In genomic region chr19:57136228-57136627, GRCm38 (mm10) we compare ENCODE assay signal across 8 mouse cellular contexts.
DNase-seq lines count a peak whose midpoint lies in the region; ATAC-seq lines count a peak whose summit lies in the region.

No protein-coding gene starts in this region.

- DNase-seq in CD4-positive helper T cell, adult 2 months (ENCODE audit: low read depth, low spot score), result peak; percentile 82
- DNase-seq in MEL-GATA-1-ER (ENCODE audit: extremely low read depth, low read depth), result peak; percentile 50
- DNase-seq in cerebellum, adult 9-10 months, result peak; percentile 83
- peak; percentile 77 for DNase-seq in gastrocnemius, adult 18-20 months (ENCODE audit: low spot score)
- DNase-seq in lung, postnatal 36 days, result peak; percentile 93
- DNase-seq in spleen, adult 12 weeks (ENCODE audit: low spot score), result peak; percentile 42
- DNase-seq in right cerebral cortex, postnatal 36 days (ENCODE audit: low spot score in 2 of 2), result no peak

- no peaks in the 10 kb centered on the region for H3K36me3 ChIP-seq in kidney, embryonic 14.5 days (ENCODE audit: control insufficient read depth, insufficient read depth, low read length)

- 0 out of 2 replicates have a peak, but pooled peaks cover 3% of the 10 kb centered on the region for H3K27me3 ChIP-seq in kidney, embryonic 14.5 days (ENCODE audit: control insufficient read depth, insufficient read depth, low read length)

- ATAC-seq in kidney, embryonic 14.5 days (ENCODE audit: low FRiP score, low TSS enrichment), result 0 out of 2 replicates have a peak, but pooled peaks have one; percentile 44

- no peak overlapping the region for H3K27ac ChIP-seq in kidney, embryonic 14.5 days (ENCODE audit: low read depth, low read length)

- no peak overlapping the region for H3K9ac ChIP-seq in kidney, embryonic 14.5 days (ENCODE audit: low read depth, low read length)

- no peak overlapping the region for H3K4me3 ChIP-seq in kidney, embryonic 14.5 days (ENCODE audit: low read length)

- WGBS in kidney, embryonic 14.5 days, result 59% methylated on average over 7 of the region's 7 CpGs

- H3K4me1 ChIP-seq in kidney, embryonic 14.5 days (ENCODE audit: control insufficient read depth, insufficient read depth, low read length), result peaks cover 8% of the 10 kb centered on the region

- no peak overlapping the region for H3K4me2 ChIP-seq in kidney, embryonic 14.5 days (replicated peaks; ENCODE audit: low read depth, low read length)

- no peaks in the 10 kb centered on the region for H3K9me3 ChIP-seq in kidney, embryonic 14.5 days (ENCODE audit: control insufficient read depth, low read length)

Comparison
In these comparisons a context has a peak if more than half of its experiments do, and no peak if none do; other contexts are left out.
1. DNase-seq: peak in CD4-positive helper T cell, adult 2 months (single experiment), MEL-GATA-1-ER (single experiment), cerebellum, adult 9-10 months (single experiment), gastrocnemius, adult 18-20 months (single experiment), lung, postnatal 36 days (single experiment) and spleen, adult 12 weeks (single experiment); none in right cerebral cortex, postnatal 36 days (0 of 2).